Mouse (Mus musculus) hindbrain, embryonic 14.5 days (tissue): ENCODE results near the gene Lpcat2. TPM values are rescaled to one million over a fixed set of nuclear protein-coding genes. Genes with fewer than 3 reads are reported as not detected.

Experiments
- ATAC-seq: fragments of 200-750 bp; cut with Nextera tagmentation; 2 replicates; pipeline ENCODE4 v1.8.0; 2017; ENCODE audit warnings: moderate number of reproducible peaks, mild to moderate bottlenecking, moderate TSS enrichment, moderate library complexity; ENCODE audit not compliant: low FRiP score
- DNase-seq: peaks from one replicate; pipeline ENCODE4 v3.0.0-alpha.2; 2015; ENCODE audit warnings: low spot score
- H3K27ac ChIP-seq: fragments of 300-500 bp; sonication (generic); 2 replicates; pipeline ENCODE4 v1.5.1; 2014; ENCODE audit warnings: mild to moderate bottlenecking, moderate library complexity
- H3K27me3 ChIP-seq: fragments of 300-500 bp; sonication (generic); 2 replicates; pipeline ENCODE4 v1.6.1; 2014; ENCODE audit warnings: mild to moderate bottlenecking, low read length, mixed read lengths; ENCODE audit not compliant: control insufficient read depth, insufficient read depth
- H3K36me3 ChIP-seq: fragments of 300-500 bp; sonication (generic); replicated peaks from 2 replicates; pipeline ENCODE4 v1.6.1; 2014; ENCODE audit not compliant: control insufficient read depth, insufficient read depth
- H3K4me1 ChIP-seq: fragments of 300-500 bp; sonication (generic); replicated peaks from 2 replicates; pipeline ENCODE4 v1.6.1; 2014; ENCODE audit warnings: antibody characterized with exemption, low read length, mixed read lengths; ENCODE audit not compliant: control insufficient read depth, insufficient read depth
- H3K4me2 ChIP-seq: fragments of 300-500 bp; sonication (generic); replicated peaks from 2 replicates; pipeline ENCODE4 v1.6.1; 2014; ENCODE audit warnings: mild to moderate bottlenecking, moderate library complexity
- H3K4me3 ChIP-seq: fragments of 300-500 bp; sonication (generic); replicated peaks from 2 replicates; pipeline ENCODE4 v1.5.1; 2014; ENCODE audit warnings: mild to moderate bottlenecking, low read length
- H3K9ac ChIP-seq: fragments of 300-500 bp; sonication (generic); 2 replicates; pipeline ENCODE4 v1.6.1; 2014
- H3K9me3 ChIP-seq: fragments of 300-500 bp; sonication (generic); 2 replicates; pipeline ENCODE4 v1.6.1; 2016; ENCODE audit warnings: low read length; ENCODE audit not compliant: control insufficient read depth
- WGBS: fragments of 180-500 bp; shearing (Covaris S2); extraction: QIAGEN DNeasy Blood & Tissue Kit; methylation state at CpG from one replicate; pipeline ENCODE4 v1.1.7; 2014; 5-methylcytosine and 5-hydroxymethylcytosine counted together
- polyA plus RNA-seq: library from polyadenylated mRNA; unstranded; fragments of >200 nt; fragmentation: Nextera tagmentation; extraction: Ambion mirVana; gene quantifications from 2 replicates; pipeline ENCODE4 v1.2.1, GENCODE M21; 2014

Gene Lpcat2
- polyA plus RNA-seq, 1 experiment from 2014 or later = 11.8 TPM

DNA sequence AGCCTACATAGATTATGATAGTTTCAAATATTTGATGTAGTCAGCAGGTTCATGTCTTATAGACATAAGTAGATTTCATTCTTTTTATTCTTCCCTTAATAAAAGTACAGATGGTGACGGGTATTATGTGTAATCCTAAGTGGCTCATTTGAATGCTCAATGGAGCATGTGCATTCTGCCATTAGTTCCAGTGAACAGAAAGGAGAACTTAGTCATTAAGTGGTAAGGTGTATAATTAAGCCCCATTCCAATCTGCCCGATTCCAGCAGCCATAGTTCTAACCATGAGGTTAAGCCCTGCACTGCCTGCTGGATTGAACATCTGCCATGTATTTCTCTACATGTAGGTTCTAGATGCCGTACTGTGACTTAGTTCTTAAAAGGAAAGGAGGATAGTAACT is 66.6 kb downstream of the Lpcat2 start:
- no peaks in the 10 kb centered on the region; the same call in 1 of the 2 replicates for H3K36me3 ChIP-seq
- no peak overlapping the region for H3K9ac ChIP-seq
- 74% methylated on average over 3 of the region's 3 CpGs for WGBS
- no peak overlapping the region for H3K27ac ChIP-seq
- no peaks in the 10 kb centered on the region for H3K4me1 ChIP-seq
- ATAC-seq (no peak), DNase-seq (no peak)
- H3K4me2 ChIP-seq = no peak overlapping the region
- H3K9me3 ChIP-seq = no peaks in the 10 kb centered on the region; the same call in 1 of the 2 replicates
- H3K4me3 ChIP-seq = no peak overlapping the region
- H3K27me3 ChIP-seq = no peaks in the 10 kb centered on the region

DNA sequence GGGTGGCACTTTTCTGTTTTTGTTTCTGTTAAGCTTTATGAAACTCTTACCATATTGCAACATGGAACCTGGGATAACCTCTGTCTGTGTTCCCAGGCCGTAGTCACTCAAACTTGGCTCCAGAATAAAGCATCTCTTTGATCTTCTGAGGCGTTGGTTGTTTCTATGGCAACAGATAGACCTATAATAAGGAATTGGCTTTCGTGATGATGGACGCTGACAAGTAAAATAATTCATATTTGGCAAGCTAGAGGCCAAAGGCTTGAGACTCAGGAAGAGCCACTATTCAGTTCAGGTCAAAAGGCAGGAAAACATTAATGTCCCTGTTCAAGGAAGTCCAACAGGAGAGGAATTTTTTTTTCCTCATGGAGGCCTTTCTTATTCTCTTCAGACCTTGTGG is 73.8 kb downstream of the Lpcat2 start:
- Histone ChIP-seq H3K4me2 (no peak overlapping the region), H3K9ac (no peak overlapping the region), H3K4me1 (no peaks in the 10 kb centered on the region), H3K27me3 (no peaks in the 10 kb centered on the region), H3K9me3 (peaks cover 9% of the 10 kb centered on the region; the same call in 1 of the 2 replicates), H3K36me3 (no peaks in the 10 kb centered on the region), H3K27ac (no peak overlapping the region), H3K4me3 (no peak overlapping the region)
- ATAC-seq (no peak), DNase-seq (no peak)
- WGBS = 67% methylated on average over 4 of the region's 4 CpGs

DNA sequence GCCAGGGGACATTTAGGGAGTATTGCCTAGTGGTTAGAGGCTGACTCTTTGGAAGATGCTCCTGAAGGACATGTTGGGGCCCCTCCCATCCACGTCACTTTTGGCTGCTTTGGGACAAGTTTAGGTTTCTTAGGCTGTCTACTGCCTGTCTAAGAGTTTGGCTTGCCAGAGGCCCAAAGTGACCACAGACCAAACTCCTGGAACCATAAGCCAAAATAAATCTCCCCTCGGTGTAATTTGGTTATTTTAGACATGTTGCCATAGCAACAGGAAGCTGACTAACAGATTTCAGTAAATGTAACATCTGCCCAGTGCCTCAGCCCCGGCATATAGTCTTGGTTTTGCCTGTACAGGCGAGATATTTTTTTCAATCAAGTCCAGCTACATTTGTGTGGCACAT is 82.9 kb downstream of the Lpcat2 start:
- Histone ChIP-seq H3K9ac (no peak overlapping the region), H3K4me2 (no peak overlapping the region), H3K27ac (no peak overlapping the region), H3K4me3 (no peak overlapping the region), H3K9me3 (no peaks in the 10 kb centered on the region), H3K27me3 (no peaks in the 10 kb centered on the region), H3K36me3 (no peaks in the 10 kb centered on the region), H3K4me1 (no peaks in the 10 kb centered on the region)
- ATAC-seq = no peak
- no peak for DNase-seq
- WGBS = 81% methylated on average over 4 of the region's 4 CpGs

DNA sequence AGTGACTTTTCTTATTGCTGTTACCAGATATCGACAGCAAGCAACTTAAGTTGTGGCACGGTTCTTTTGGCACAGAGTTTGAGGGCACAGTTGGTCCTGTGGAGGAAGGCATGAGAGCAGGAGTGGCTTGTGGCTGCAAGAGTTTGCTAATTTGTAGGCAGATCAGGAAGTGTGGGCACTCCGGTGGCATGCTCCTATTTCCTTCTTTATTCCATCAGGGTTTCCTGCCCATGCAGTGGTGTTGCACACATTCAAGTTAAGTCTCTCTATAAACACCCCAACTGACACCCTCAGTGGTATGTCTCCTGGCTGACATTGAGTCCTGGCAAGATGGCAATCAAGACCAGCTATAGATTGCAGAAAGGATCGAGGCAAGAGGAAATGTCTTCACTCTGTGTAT is 93.9 kb downstream of the Lpcat2 start:
- H3K4me2 ChIP-seq = no peak overlapping the region
- H3K36me3 ChIP-seq = no peaks in the 10 kb centered on the region
- no peaks in the 10 kb centered on the region for H3K27me3 ChIP-seq
- DNase-seq (no peak), ATAC-seq (no peak)
- H3K9me3 ChIP-seq = no peaks in the 10 kb centered on the region
- H3K9ac ChIP-seq = no peak overlapping the region
- 90% methylated on average over 4 of the region's 4 CpGs for whole genome bisulfite sequencing
- no peak overlapping the region for H3K4me3 ChIP-seq
- H3K4me1 ChIP-seq = no peaks in the 10 kb centered on the region
- no peak overlapping the region for H3K27ac ChIP-seq

DNA sequence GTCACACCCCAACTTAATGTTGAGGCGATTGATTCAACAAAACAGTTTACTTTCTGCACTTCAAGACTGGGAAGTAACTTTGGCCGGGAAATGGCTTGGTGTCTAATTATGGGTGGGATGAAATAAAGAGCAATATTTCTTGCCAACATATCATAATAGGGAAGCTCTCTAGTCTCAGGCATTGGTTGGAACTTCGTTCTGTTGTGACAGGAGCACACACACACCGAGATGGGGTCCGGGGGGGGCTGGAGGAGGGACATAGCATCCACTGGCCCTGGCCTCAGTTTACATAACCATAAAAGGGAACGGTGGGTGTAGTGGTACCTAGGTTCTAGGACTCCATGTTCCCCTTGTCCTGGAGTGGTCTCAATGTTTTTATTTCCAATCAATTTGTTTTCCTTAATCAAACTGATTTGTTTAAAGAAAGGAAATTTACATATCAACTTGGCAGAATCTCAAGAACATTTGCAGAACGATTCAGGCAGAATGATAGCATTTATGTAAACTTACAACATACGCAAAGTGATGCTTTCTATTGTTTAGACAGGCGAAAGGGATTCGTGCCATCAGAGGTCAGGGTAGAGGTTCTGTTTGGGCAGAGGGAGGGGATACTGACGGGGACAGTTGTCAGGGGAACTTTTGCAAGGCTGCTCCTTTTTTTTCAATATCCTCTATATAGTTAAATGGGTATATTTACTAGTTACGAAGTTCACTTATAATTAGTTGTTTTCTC is 95.7 kb downstream of the Lpcat2 start:
- Histone ChIP-seq H3K9me3 (no peaks in the 10 kb centered on the region), H3K27me3 (no peaks in the 10 kb centered on the region), H3K4me1 (no peaks in the 10 kb centered on the region), H3K9ac (no peak overlapping the region), H3K4me2 (no peak overlapping the region), H3K4me3 (no peak overlapping the region), H3K36me3 (no peaks in the 10 kb centered on the region), H3K27ac (no peak overlapping the region)
- no peak for ATAC-seq
- WGBS = 83% methylated on average over 12 of the region's 12 CpGs
- no peak for DNase-seq

DNA sequence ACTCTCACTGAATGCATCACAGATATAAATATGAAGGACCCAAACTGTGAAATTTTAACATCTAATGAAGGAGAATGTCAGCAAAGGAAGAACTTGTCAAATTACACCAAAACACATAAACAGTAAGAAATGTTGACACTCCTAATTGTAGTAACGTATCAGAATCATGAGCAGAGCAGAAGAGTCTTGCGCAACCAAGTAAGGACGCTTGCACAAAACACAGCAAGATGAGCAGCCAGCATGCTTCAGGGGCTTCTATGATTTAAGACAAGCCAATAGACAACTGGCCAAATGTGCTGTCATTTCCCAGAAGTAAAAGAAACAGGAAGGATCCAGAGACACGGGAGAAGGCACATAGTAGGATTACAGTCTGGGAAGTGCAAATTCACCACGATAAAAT is 98.9 kb downstream of the Lpcat2 start:
- Histone ChIP-seq H3K36me3 (no peaks in the 10 kb centered on the region), H3K9ac (no peak overlapping the region), H3K4me3 (no peak overlapping the region), H3K27ac (no peak overlapping the region), H3K27me3 (peaks cover 3% of the 10 kb centered on the region; the same call in 1 of the 2 replicates), H3K4me1 (no peaks in the 10 kb centered on the region), H3K4me2 (no peak overlapping the region), H3K9me3 (no peaks in the 10 kb centered on the region)
- ATAC-seq (no peak), DNase-seq (no peak)
- 93% methylated on average over 5 of the region's 5 CpGs for WGBS

DNA sequence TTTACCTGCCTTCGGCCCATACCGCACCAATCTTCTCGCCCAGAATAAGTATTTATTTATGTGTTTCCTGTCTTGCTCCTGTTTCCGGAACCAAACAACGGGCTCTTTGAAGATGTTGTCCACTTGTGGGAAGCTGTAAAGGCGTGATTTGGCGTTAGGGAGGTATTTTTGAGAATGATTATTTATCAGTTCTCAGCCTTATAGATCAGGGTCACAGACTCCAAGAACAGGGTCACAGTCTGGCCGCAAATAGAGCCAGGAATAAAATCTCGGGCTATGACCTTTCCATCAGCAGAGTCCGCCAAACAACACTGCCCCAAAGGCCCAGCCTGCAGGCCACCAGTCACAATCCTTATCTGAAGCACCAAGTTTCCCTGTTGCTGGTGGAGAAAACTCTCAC is 104.6 kb downstream of the Lpcat2 start, which contains the start of gene Slc6a2:
Gene Slc6a2, plus strand, starts transcription at position 301 of the 400 bp plus-strand sequence.
- 72% methylated on average over 10 of the region's 10 CpGs for WGBS
- peaks cover 46% of the 10 kb centered on the region for H3K27me3 ChIP-seq

GRCm38 (mm10) chr8:92960451-92960911 is 105.3 kb downstream of the Lpcat2 start:
- ATAC-seq = peak; percentile 40; the same call in 1 of the 2 replicates
- peak overlapping the region; percentile 80 for H3K4me2 ChIP-seq
- H3K4me3 ChIP-seq = peak overlapping the region; percentile 34
- no peak for DNase-seq
- H3K27ac ChIP-seq = no peak overlapping the region
- peaks cover 46% of the 10 kb centered on the region for H3K27me3 ChIP-seq
- H3K9me3 ChIP-seq = no peaks in the 10 kb centered on the region
- 0 out of 2 replicates have a peak overlapping the region, but pooled peaks have one; percentile 28 for H3K9ac ChIP-seq
- no peaks in the 10 kb centered on the region for H3K36me3 ChIP-seq
- WGBS = under 1% methylated on average over 42 of the region's 42 CpGs
- peaks cover 13% of the 10 kb centered on the region for H3K4me1 ChIP-seq

More for the DNA sequence above, 104.6 kb downstream of the Lpcat2 start, which contains the start of gene Slc6a2:
- DNase-seq (no peak), ATAC-seq (no peak)
- H3K4me2 ChIP-seq = peak within 1 kb of the TSS; percentile 80
- no peaks in the 10 kb centered on the region for H3K36me3 ChIP-seq
- H3K9ac ChIP-seq = 0 out of 2 replicates have a peak within 1 kb of the TSS, but pooled peaks have one; percentile 28
- peaks cover 13% of the 10 kb centered on the region for H3K4me1 ChIP-seq
- no peak within 1 kb of the TSS for H3K27ac ChIP-seq
- peak within 1 kb of the TSS; percentile 34 for H3K4me3 ChIP-seq
- no peaks in the 10 kb centered on the region for H3K9me3 ChIP-seq

- no peak overlapping the region for H3K27ac ChIP-seq
- H3K9ac ChIP-seq = no peak overlapping the region
- peaks cover 46% of the 10 kb centered on the region for H3K27me3 ChIP-seq
- WGBS = 1% methylated on average over 25 of the region's 25 CpGs
- no peaks in the 10 kb centered on the region for H3K36me3 ChIP-seq
- peak overlapping the region; percentile 80 for H3K4me2 ChIP-seq
- H3K4me1 ChIP-seq = peaks cover 13% of the 10 kb centered on the region
- H3K4me3 ChIP-seq = peak overlapping the region; percentile 34
- ATAC-seq (no peak), DNase-seq (no peak)
- no peaks in the 10 kb centered on the region for H3K9me3 ChIP-seq
These were observed 105.9 kb downstream of the Lpcat2 start for GRCm38 (mm10) chr8:92961088-92961487.
